Mouse (Mus musculus) cerebellum, adult 2 months (tissue): Measurements from ENCODE around the gene Med21. TPM values are rescaled to one million over a fixed set of nuclear protein-coding genes. Genes with fewer than 3 reads are reported as not detected.

ENCODE experiments used
- DNase-seq, 2 experiments: peaks; one replicate each; pipeline ENCODE4 v3.0.0; 2021
- H3K27ac ChIP-seq: fragments of 200-500 bp; 2 replicates; pipeline ENCODE4 v1.5.1; 2012; ENCODE audit warnings: low read length, control low read depth, inconsistent platforms; ENCODE audit not compliant: insufficient read depth
- H3K27me3 ChIP-seq: fragments of 200-500 bp; 2 replicates; pipeline ENCODE4 v1.6.1; 2012; ENCODE audit warnings: inconsistent platforms, mild to moderate bottlenecking, low read length, moderate library complexity; ENCODE audit not compliant: control insufficient read depth, insufficient read depth
- H3K4me1 ChIP-seq: fragments of 200-500 bp; 2 replicates; pipeline ENCODE4 v1.6.1; 2011; ENCODE audit warnings: low read length; ENCODE audit not compliant: control insufficient read depth, insufficient read depth
- H3K4me3 ChIP-seq: fragments of 200-500 bp; replicated peaks from 2 replicates; pipeline ENCODE3; 2011; ENCODE audit warnings: mild to moderate bottlenecking, low read depth, low read length, control low read depth; ENCODE audit not compliant: insufficient read depth
- CTCF ChIP-seq: fragments of 200-500 bp; IDR thresholded peaks from 2 replicates; pipeline ENCODE4 v1.5.1; 2011; ENCODE audit warnings: low read depth, mild to moderate bottlenecking, control low read depth, low read length, moderate library complexity, borderline replicate concordance; ENCODE audit not compliant: insufficient read depth
- POLR2A ChIP-seq: fragments of 200-500 bp; IDR thresholded peaks from 2 replicates; pipeline ENCODE4 v1.6.1; 2011; ENCODE audit warnings: low read length, control low read depth, borderline replicate concordance; ENCODE audit not compliant: insufficient read depth
- WGBS: fragments of 180-500 bp; shearing (Covaris S2); methylation state at CpG from one replicate; pipeline ENCODE4 v1.1.7; 2018; 5-methylcytosine and 5-hydroxymethylcytosine counted together
- polyA plus RNA-seq: library from polyadenylated mRNA; depleted of rRNA; stranded (reverse); fragments of >200 nt; gene quantifications from 2 replicates; pipeline ENCODE4 v1.2.3, GENCODE M21; 2012; rRNA removed

Gene Med21
- 90.1 and 93.1 TPM in 2 replicates for polyA plus RNA-seq

GRCm38 (mm10) chr6:146642276-146643183, at the start of gene Med21, which contains the start of gene Tm7sf3:
Med21 (plus strand) TSS chr6:146642547.
Tm7sf3 (minus strand) TSS chr6:146642824.
- peak within 1 kb of the TSS; percentile 70 for H3K4me3 ChIP-seq
- TF ChIP-seq CTCF (no peak), POLR2A (peak; percentile 100)
- 1% methylated on average over 60 of the region's 60 CpGs for WGBS
- H3K27me3 ChIP-seq, result no peaks in the 10 kb centered on the region
- H3K27ac ChIP-seq, result peak within 1 kb of the TSS; percentile 55; the same call in 1 of the 2 replicates
- H3K4me1 ChIP-seq, result 0 out of 2 replicates have a peak, but pooled peaks cover 3% of the 10 kb centered on the region
- peak; percentile 98 for DNase-seq

GRCm38 (mm10) chr6:146602601-146603000, 39.7 kb upstream of the Med21 start:
- no peak overlapping the region for H3K4me3 ChIP-seq
- 82% methylated on average over 4 of the region's 4 CpGs for WGBS
- DNase-seq, result no peak
- H3K27ac ChIP-seq, result no peak overlapping the region
- H3K4me1 ChIP-seq, result no peaks in the 10 kb centered on the region
- TF ChIP-seq CTCF, result no peak
- TF ChIP-seq POLR2A, result no peak
- H3K27me3 ChIP-seq, result no peaks in the 10 kb centered on the region

DNA sequence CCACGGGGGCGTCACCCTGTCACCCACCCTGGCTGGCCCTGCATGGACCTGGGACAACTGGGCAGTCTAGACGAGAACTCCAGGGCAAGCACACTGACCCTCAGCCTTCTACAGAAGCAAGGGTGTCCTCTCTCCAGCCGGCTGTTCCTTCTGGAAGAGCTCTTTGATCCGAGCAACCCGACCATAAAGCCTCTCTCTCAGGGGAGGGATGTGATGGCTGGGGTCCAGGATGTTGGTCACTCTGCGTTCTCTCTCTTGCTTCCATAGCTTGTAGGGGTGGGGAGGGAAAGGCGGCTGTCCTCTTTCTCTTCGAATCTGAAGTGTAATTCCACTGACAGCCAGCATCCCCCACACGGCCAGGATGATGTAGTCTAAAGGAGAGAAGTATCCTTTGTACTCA, 38.7 kb upstream of the Med21 start:
- Histone ChIP-seq H3K4me1 (no peaks in the 10 kb centered on the region), H3K27ac (no peak overlapping the region), H3K27me3 (no peaks in the 10 kb centered on the region), H3K4me3 (no peak overlapping the region)
- DNase-seq, result no peak
- TF ChIP-seq POLR2A (no peak), CTCF (no peak)
- 30% methylated on average over 10 of the region's 10 CpGs for WGBS

DNA sequence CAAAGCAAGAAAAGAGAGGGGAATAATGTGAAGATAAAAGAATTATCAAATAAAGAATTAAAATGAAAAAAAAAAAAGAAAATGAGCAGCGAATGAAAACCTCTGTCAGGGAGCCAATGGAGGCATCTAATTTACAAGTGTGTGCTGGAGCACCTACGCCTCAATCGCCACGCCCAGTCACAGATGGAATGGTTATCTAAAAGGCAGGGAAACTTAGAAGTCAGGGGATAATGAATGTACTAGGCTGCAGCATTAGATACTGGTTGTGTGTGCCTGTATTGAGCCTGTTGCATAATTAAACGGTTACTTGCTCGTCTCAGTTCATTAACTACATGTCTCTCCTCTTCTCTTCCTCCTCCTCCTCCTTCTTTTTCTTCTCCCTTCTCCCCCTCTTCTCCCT, 31.0 kb upstream of the Med21 start:
- Histone ChIP-seq H3K4me3 (no peak overlapping the region), H3K4me1 (no peaks in the 10 kb centered on the region), H3K27me3 (no peaks in the 10 kb centered on the region), H3K27ac (no peak overlapping the region)
- 87% methylated on average over 6 of the region's 6 CpGs for WGBS
- no peak for DNase-seq
- no peak for TF ChIP-seq POLR2A

DNA sequence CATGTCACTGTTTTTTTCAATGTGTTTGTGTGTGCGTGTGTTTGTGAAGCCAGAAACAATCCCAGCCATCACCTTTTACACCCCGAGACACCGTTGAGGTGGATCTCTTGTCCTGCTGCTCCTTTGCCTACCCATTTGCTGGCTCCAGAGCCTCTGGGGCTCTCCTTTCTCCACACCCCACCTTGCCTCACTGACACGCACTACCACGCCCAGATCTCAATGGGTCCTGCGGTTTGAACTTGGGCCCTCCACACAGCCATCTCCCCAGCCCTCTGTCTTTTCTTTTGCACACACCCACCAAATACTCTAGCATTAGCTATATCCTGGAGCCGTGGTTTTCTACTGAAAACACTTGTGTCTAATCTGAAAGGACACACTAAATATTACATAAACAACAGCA, 30.4 kb upstream of the Med21 start:
- Histone ChIP-seq H3K4me1 (no peaks in the 10 kb centered on the region), H3K4me3 (no peak overlapping the region), H3K27ac (no peak overlapping the region), H3K27me3 (no peaks in the 10 kb centered on the region)
- TF ChIP-seq CTCF (no peak), POLR2A (no peak)
- WGBS, result 91% methylated on average over 7 of the region's 7 CpGs
- no peak for DNase-seq

DNA sequence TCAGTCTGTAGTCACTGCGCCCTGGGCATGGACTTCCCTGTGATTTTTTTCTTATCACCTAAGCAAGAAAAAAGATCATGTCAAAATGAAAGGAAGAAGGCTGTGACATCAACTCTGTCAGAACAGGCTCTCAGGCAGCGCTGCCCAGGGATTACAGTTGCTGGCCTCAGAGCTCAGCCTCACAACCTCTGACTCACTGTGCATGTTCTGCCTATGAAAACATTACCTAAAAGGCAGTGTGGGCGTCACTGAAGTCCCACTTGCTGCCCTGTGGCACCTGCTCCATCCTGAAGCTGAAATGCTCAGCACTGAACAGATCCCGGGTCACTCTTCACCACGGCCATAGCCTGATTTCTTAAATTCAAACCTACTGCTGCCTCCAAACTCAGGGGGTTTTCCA, 29.6 kb upstream of the Med21 start:
- no peaks in the 10 kb centered on the region for H3K4me1 ChIP-seq
- no peak overlapping the region for H3K27ac ChIP-seq
- H3K27me3 ChIP-seq, result no peaks in the 10 kb centered on the region
- H3K4me3 ChIP-seq, result no peak overlapping the region
- 95% methylated on average over 5 of the region's 5 CpGs for WGBS
- no peak for DNase-seq
- TF ChIP-seq CTCF (no peak), POLR2A (no peak)

DNA sequence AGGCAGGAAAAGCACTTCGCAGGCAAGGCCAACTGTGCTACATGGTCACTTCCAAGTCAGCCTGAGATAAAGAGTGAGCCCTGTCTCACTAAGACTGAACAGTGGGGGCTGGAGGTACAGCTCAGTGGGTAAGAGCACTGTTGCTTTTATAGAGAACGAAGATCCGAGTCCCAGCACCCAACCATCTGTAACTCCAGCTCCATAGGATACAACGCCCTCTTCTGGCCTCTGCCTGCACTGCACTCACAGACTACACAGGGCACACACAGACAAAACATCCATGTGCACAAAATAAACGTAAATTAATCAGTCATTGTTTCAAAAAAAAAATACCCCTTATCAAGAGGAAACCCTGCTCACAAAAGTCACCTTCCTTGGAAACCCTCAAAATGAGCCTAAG, 28.4 kb upstream of the Med21 start:
- no peaks in the 10 kb centered on the region for H3K4me1 ChIP-seq
- no peaks in the 10 kb centered on the region for H3K27me3 ChIP-seq
- 89% methylated on average over 5 of the region's 5 CpGs for WGBS
- H3K4me3 ChIP-seq, result no peak overlapping the region
- DNase-seq, result no peak
- H3K27ac ChIP-seq, result no peak overlapping the region
- TF ChIP-seq POLR2A (no peak), CTCF (no peak)

GRCm38 (mm10) chr6:146614541-146614940, 27.8 kb upstream of the Med21 start:
- no peak for DNase-seq
- Histone ChIP-seq H3K27ac (no peak overlapping the region), H3K27me3 (no peaks in the 10 kb centered on the region), H3K4me1 (no peaks in the 10 kb centered on the region), H3K4me3 (no peak overlapping the region)
- 95% methylated on average over 5 of the region's 5 CpGs for WGBS
- TF ChIP-seq CTCF, result no peak
- no peak for TF ChIP-seq POLR2A
